Mouse (Mus musculus) brain, embryonic 18.5 days (tissue): ENCODE data around the gene Prr5l.
"Not testable (repeated sequence)": the region's sequence is repeated elsewhere in the genome, so short reads cannot be mapped to it uniquely, and the experiment has no call there.

Experiments used
- DNase-seq: peaks from one replicate; pipeline ENCODE4 v3.0.0-alpha.2; 2012; ENCODE audit warnings: low read depth, low spot score

Prr5l gene

DNA sequence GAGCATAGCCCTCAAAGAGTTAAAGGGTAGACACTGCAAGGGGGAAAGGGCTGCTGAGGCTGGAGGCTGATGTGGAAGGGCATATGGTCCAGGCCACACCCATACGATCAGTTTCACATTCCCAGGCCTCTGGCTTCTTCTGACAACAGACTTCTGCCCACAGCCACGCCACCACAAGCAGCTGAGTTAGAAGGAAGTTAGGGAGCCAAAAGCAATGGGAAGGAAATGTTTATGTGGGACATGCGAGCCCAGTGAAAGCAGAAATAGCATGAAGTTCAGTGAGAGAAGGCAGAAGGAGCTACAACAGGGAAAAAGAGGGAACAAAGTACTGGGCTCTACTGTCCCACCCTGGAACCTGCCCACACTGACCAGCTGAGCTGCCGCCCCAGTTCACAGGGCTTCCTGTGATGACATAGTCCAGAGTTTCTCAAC lies 119.9 kb downstream of the Prr5l start:
- DNase-seq: no peak

DNA sequence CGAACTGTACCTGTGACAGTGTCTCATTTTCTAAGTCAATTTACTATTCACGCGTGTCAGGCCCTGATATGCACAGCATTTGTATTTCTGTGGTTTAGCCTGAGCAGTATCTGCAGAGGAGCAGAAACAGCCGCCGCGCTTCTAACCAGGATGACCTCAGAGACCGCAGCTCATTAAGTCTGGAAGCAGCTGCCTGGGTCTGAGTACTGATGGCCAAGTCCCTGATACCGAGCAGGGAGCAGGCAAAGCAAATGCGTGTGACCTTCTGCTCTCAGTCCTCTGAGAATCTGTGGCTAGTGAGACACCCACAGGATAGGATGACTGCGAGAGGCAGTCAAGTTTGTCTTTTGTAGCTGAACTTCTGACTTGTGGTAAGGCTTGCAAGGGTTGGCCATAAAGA lies 120.4 kb downstream of the Prr5l start:
- DNase-seq: no peak

GRCm38 (mm10) chr2:101761898-101762297 lies 120.9 kb downstream of the Prr5l start:
- DNase-seq: no peak

DNA sequence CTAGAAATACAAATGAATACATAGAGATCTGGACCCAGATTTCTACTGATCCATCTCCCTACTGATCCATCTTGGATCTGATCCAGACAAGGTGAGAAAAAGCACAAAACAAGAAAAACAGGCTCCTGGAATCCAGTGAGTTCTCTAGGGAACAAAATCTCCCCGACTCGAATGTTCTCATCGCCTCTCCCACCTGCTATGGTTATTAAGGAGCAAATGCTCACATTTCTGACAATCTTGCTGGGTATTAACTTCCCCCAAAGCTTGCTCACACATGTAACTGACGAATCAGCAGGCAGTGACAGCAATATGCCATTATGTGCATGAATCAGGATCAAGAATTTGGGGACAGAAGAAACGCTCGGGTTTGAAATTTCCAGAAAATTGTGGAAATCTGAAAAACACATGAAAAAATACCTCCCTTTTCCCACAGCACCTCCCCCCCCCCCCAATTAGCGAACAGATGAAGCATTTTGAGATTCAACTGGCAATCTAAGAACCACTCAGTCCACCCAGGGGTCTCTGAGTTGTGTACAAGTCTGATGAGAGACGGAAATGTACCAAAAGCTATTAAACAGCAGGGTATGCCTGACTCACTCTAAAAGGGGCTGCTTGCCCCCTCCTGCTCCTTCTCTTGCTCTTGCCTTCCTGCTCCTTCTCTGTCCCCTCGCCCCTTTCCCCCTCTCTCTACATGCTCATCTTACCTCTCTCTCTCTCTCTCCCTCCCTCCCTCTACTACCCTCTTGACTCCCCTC lies 123.1 kb downstream of the Prr5l start:
- DNase-seq: no peak

DNA sequence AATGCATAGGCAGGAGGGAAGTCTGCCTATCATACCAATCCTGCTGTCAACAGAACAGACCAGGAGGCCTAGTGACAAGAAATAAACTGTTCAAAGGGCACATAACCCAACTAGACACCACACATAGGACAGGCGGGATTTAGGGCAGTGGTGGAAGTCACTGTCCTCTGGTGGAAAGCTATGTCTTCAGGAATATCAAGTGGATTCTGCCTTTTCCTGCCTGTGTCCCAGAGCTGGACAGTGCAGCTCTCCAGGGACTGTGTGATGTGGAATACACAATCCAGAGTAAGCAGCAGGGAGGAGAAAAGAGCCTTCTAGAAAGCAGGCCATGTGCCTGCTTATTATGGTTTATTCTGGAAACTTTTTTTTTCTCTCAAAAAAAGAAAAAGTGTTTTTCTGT lies 125.0 kb downstream of the Prr5l start:
- DNase-seq: no peak

DNA sequence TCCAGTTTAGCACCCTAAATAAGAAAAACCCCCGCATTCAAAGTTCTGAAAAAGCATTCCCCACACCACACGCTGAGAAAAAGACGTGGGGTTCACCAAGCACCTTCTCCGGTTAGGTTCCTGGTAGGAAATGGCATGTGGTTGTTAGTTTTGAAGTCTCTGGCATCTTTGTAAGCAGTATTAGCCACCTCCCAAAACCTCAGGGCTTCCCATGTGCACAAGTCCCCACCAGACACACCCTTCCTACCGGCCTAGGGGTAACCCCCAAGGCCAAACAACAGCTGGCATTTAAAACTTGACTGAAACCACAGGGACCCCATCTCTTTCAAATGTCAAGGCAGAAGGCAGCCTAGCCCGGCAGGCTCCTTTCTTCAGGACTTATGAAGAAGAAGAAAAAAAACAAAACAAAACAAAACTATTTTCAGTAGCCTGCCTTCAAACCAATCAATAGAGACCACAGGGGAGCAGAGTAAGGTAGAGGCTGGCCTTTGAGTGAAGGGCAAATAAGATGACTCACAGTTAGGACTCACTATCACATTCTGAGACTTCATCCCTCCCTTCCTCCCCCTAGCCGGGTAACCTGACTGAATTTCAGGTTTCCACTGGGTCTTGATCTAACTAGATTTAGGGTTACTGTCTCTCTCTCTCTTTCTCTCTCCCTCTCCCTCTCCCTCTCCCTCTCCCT lies 126.6 kb downstream of the Prr5l start:
- no peak for DNase-seq

DNA sequence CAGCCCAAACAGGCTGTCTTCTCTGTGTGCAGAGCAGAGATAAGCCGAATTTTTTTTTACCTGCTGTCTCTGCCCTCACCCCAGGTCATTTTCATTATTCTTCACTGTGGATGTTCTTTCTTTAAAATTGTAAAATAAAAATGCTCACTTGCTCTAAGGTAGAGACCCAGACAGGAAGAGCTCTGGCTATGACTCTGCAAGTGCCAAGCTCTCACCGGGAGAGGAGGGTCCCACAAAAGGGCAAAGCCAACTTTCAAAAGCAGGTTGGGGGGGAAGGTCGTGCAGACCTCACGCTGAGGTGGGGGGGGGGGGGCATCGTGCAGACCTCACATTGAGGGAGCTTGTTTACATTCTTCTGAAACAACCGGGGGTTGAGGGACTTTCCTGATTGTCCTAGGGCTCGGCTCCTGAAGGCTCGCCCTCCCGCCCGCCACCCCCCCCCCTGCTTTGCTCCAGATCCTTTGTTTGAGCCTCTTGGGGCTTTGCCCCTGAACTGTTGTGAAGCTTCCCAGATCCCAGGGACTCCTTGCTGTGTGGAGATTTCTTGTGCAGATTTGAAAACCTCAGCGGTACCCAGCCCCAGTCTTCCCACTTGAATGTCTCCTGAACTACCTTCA lies 127.8 kb downstream of the Prr5l start:
- DNase-seq: no peak

- DNase-seq: no peak
These were observed 128.4 kb downstream of the Prr5l start for GRCm38 (mm10) chr2:101754428-101754827.

GRCm38 (mm10) chr2:101752979-101753378 lies 129.8 kb downstream of the Prr5l start:
- DNase-seq: no peak

DNA sequence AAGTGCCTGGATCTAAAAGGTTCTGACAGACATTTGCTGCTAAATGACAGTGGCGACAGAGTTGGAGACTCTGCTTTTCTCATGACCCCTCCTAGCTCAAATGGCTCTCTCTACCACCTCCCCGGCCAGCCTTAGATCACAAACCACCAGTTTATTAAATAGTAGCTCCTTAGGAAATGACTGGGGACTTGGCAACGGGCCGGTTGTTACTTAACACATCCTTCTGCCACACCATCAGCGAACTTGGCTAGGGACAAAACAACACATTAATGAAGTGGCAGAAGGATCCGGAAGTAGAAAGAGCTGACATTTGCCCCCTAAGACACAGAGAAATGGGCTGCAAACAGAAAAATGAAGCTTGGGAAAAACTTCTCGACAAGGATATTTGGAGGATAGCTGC lies 130.4 kb downstream of the Prr5l start:
- DNase-seq: no peak

DNA sequence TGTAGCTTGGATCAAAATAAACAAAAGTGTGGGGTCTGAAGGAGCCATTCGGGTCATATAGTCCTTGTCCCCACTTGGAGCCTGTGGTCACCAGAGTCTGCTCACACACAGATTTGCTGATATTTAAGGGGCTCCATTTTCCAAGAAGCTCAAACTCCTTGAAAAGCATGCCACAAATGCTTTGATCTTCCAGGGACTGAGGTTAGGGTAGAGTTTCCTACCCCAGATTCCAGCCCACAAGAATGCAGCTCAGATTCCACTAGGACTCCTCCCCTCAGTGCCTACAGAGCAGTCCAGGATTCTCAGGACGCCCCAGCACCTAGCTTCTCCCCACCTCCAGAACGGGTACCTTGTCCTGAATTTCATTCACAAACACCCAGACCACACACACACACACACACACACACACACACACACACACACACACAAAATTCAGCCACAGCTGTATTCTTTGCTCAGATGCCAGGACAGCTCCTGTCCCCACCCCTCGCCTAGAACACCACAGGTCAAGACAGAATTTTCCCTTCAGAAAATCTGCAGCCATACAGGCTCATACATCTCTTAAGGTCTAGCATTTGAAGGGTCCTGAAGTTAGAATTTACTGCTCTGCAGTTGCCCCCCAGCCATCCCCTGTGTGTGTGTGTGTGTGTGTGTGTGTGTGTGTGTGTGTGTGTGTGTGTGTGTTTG lies 131.4 kb downstream of the Prr5l start:
- DNase-seq: no peak

DNA sequence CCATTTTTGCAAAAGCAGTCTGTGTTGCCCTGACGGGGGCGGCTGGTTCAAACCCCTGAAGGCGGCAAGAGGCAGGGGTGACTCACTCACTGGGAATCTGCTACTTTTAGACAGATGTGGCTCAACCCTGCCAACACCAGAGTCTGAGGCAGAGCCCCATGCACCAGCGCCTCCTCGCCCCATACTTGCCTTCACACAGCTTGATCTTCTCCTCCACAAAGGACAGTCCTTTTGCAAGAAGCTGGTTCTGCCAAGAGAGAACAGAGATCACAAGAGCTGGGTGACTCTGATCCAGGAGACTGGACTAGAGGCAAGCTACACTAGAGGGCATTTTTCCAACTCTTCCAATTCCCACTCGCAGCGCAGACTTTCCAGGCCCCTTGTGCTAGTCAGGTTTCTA lies 136.3 kb downstream of the Prr5l start:
- no peak for DNase-seq

- not testable (repeated sequence) for DNase-seq
These were observed 137.2 kb downstream of the Prr5l start for GRCm38 (mm10) chr2:101745656-101746055.

DNA sequence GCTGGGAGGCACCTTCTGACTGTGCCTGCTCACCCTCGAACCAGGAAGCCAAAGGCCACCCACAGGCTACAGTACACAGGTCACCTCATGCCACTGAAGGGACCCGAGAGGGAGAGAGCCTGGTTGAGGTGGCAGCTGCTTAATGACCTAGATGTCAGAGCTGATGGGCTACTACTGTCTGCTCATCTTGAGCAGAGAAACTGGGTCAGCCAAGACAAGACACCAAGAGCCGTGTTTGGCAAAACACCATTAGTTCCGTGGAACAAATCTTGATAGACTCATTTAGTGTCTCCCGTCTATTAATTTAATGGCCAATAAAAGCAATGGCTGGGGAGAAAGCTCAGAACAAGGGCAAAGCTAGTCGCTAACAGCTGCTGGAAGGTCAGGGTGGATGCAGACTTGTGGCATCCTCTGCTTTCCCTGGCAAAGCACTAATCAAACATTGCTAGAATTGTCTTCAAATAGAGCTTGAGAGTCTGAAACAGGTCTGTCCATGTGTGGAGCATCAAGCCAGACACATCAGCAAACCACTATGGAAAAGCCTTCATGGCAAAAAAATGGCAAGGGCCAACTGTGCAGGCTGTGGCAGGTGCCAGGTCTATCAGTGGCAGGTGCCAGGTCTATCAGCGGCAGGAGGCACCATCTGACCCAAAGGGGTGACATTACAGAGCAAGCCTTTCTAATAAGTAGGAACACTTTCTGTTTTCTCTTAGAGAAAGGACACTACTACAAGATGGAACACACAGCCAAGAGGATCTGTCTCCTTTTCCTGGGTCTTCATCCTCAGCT lies 140.6 kb downstream of the Prr5l start:
- DNase-seq: no peak

GRCm38 (mm10) chr2:101741653-101742052 lies 141.2 kb downstream of the Prr5l start:
- no peak for DNase-seq

DNA sequence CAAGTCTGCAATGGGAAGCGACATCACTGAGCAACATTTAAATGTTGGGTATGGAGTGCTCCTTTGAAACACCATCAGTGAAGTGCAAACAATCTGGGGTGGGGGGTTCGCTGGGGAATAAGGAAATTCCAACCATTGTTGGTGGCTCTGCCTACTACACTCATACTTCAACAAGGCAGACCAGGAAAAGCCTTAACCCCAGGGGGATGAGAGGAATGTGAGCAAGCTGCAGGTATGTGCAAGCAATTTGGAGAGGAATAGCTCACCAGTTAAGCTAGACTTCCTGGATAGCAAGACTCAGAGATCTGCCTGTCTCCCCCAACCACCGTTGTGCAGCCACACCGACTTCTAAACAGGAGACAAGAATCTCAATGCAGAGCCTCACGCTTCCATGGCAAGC lies 142.9 kb downstream of the Prr5l start:
- DNase-seq: no peak

DNA sequence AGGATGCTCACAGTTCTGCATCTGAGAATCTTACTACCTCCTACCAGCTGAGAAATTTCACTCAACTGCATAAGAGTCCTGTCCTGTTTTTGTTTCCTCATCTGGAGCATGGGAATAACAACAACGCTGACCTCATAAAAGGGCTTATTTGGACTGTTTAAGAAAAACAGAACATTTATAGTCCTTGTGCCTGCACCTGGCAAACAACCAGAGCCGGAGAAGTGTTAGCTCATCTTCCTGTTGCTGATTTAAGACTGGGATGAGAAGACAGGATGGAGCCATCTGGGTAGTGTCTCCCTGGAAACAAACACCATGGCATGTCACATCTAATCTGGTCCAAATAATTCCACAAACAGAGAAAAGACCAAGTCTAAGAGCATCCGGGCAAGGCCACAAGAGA lies 149.3 kb downstream of the Prr5l start:
- no peak for DNase-seq

DNA sequence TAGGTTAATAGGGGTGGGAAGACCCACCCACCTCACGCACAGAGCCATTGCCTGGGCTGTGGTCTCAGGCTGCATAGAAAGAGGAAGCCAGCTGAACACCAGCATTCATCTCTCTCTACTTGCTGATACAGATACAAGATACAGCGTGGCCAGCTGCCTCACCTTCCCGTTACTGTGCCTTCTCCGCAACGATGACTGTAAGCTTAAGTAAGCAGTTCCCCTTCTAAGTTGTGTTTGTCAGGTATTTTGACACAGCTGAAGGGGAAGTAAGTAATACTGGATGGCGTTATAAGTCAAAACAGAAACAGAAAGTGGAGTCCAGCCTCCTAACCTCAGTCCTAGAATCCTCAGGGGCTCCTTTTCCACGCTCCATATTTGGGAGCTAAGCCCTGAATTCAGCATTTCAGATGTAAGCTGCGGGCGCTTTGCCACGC lies 150.0 kb downstream of the Prr5l start:
- DNase-seq: no peak

GRCm38 (mm10) chr2:101730972-101731371 lies 151.9 kb downstream of the Prr5l start:
- no peak for DNase-seq

GRCm38 (mm10) chr2:101729472-101729871 lies 153.4 kb downstream of the Prr5l start:
- no peak for DNase-seq

DNA sequence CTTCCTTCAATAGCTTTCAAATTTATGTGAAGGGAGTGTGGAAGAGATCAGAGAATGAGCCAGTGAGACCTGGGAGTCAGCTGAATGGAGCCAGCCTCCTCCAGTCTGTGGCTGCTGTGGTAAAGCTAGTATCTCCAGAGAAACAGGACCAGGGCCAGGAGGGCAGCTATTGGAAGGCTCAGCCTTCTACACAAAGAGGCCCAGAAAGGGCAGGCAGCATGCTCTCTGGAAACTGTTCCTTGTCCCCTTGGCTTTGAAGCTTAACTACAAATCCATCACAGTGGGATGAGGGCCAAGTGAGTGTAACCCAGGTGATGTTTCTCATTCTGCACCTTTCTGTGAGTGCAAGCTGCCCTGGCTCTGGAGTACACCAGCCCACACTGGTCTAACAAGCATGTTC lies 155.0 kb downstream of the Prr5l start:
- DNase-seq: no peak
